8 mouse cellular contexts compared by ENCODE assay signal in the genomic region with DNA sequence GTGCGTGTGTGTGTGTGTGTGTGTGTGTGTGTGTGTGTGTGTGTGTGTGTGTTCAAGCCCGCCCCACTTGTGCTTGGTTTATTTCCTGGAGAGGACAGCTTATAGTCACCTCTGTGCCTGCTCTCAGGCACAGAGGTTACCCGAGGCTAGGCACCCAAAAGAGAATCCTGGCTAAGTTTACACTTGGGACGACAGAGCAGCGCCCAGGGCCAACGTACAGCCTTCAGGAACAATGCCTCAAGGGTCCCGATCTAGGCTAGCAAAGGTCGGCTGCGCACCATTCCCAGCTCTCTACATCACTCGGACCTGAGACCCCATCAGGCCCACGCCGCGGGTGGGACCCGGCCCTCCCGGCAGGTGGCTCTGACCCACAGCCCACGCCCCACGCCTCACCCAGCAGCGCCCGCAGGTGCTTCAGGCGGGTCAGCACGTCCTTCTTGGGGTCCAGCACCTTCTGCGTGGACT. TPM values are rescaled to one million over a fixed set of nuclear protein-coding genes. Genes with fewer than 3 reads are reported as not detected.
DNase-seq lines count a peak whose midpoint lies in the region; ATAC-seq and TF ChIP-seq lines count a peak whose summit lies in the region.

No protein-coding gene starts in this region.

- peak overlapping the region; percentile 86 for H3K9ac ChIP-seq in midbrain, embryonic 14.5 days (replicated peaks; ENCODE audit: low read length)

- DNase-seq in gastrocnemius, adult 2 months = no peak
- DNase-seq in gastrocnemius, postnatal 14 days = no peak
- peak; percentile 28 for DNase-seq in 3T3-L1 (ENCODE audit: low read depth, low spot score)
- DNase-seq in c-Kit-positive CD71-positive TER-119-positive erythroid progenitor cells, embryonic 14.5 days (ENCODE audit: low spot score) = peak; percentile 32
- no peak for DNase-seq in midbrain, embryonic 14.5 days
- DNase-seq in urinary bladder, adult 18-20 months (ENCODE audit: low spot score in 2 of 2) = no peak
- DNase-seq in adrenal gland, adult 2 months = no peak

- WGBS in midbrain, embryonic 14.5 days = 0% methylated on average over 22 of the region's 22 CpGs

- peak overlapping the region; percentile 73 for H3K4me2 ChIP-seq in midbrain, embryonic 14.5 days (ENCODE audit: low read length)

- H3K4me3 ChIP-seq in gastrocnemius, adult 2 months = peak overlapping the region; percentile 98
- H3K4me3 ChIP-seq in midbrain, embryonic 14.5 days (replicated peaks; ENCODE audit: low read depth, low read length) = peak overlapping the region; percentile 74

- ATAC-seq in inflammation-experienced regulatory T-cells, adult 6 months = peak; percentile 25
- ATAC-seq in midbrain, embryonic 14.5 days (ENCODE audit: low FRiP score, low TSS enrichment) = no peak; the same call in 1 of the 2 replicates

- H3K27ac ChIP-seq in gastrocnemius, adult 2 months = peak overlapping the region; percentile 95
- peak overlapping the region; percentile 71 for H3K27ac ChIP-seq in midbrain, embryonic 14.5 days (replicated peaks; ENCODE audit: low read depth, low read length)

- TF ChIP-seq CTCF in gastrocnemius, adult 2 months (IDR thresholded peaks at IDR 0.05) = no peak

- H3K27me3 ChIP-seq in midbrain, embryonic 14.5 days (ENCODE audit: control insufficient read depth, insufficient read depth, low read length) = no peaks in the 10 kb centered on the region

- peaks cover 15% of the 10 kb centered on the region for H3K4me1 ChIP-seq in midbrain, embryonic 14.5 days (ENCODE audit: control insufficient read depth, insufficient read depth, low read length)

- H3K36me3 ChIP-seq in midbrain, embryonic 14.5 days (ENCODE audit: control insufficient read depth, insufficient read depth, low read length) = no peaks in the 10 kb centered on the region

- intact Hi-C loops in gastrocnemius, adult 2 months (cut with DNase I) = loop anchor here (5.0 to 10.0 kb wide), 3 partner anchors 346 to 1914 kb away; a partner anchor contains a TSS
- intact Hi-C loops in gastrocnemius, postnatal 14 days (cut with DNase I; ENCODE audit: low total_unique reads) = no loop called here

- H3K9me3 ChIP-seq in midbrain, embryonic 14.5 days (ENCODE audit: control insufficient read depth, low read length) = no peaks in the 10 kb centered on the region

RNA-seq across cellular contexts. Expression of a gene that starts 0.7 kb away (rescaled TPM):
- total RNA-seq in gastrocnemius, adult 2 months (2021) = 1 to 10 TPM; 5.8 to 9.6 TPM
- total RNA-seq in gastrocnemius, postnatal 14 days (2021) = 1 to 10 TPM; 2.9 to 5.0 TPM
- 10 to 100 TPM in 2 of 3 experiments, 1 to 10 TPM in 1; 7.4 to 13.3 (median 11.4) TPM for polyA plus RNA-seq in inflammation-experienced regulatory T-cells, adult 6 months (2017; shearing (Covaris generic))
- polyA plus RNA-seq in midbrain, embryonic 14.5 days (2014; fragmentation: Nextera tagmentation; extraction: Ambion mirVana) = 14.6 and 14.9 TPM in 2 replicates
- 10 to 100 TPM; 22.1 to 28.4 TPM for total RNA-seq in adrenal gland, adult 2 months (2021)
- 10.2 and 12.9 TPM in 2 replicates for polyA plus RNA-seq in adrenal gland, adult 2 months (2012; rRNA removed)

Comparison
In these comparisons a context has a peak if more than half of its experiments do, and no peak if none do; other contexts are left out.
1. DNase-seq: peak in 3T3-L1 (single experiment) and c-Kit-positive CD71-positive TER-119-positive erythroid progenitor cells, embryonic 14.5 days (single experiment); none in gastrocnemius, adult 2 months (single experiment), gastrocnemius, postnatal 14 days (single experiment), midbrain, embryonic 14.5 days (single experiment), urinary bladder, adult 18-20 months (0 of 2) and adrenal gland, adult 2 months (single experiment).